Mouse (Mus musculus) midbrain, embryonic 12.5 days (tissue): Measurements from ENCODE around the gene Dhx9. TPM values are rescaled to one million over a fixed set of nuclear protein-coding genes. Genes with fewer than 3 reads are reported as not detected.
A peak's percentile ranks its signal among the peaks of the same experiment; 100 is the strongest.
"Not testable (repeated sequence)": the region's sequence is repeated elsewhere in the genome, so short reads cannot be mapped to it uniquely, and the experiment has no call there.

Experiments used
- ATAC-seq: fragments of 200-750 bp; cut with Nextera tagmentation; 2 replicates; pipeline ENCODE4 v1.8.0; 2017; ENCODE audit warnings: low read depth, moderate TSS enrichment, moderate library complexity; ENCODE audit not compliant: low FRiP score
- H3K27ac ChIP-seq: fragments of 300-500 bp; sonication (generic); replicated peaks from 2 replicates; pipeline ENCODE4 v1.5.1; 2016; ENCODE audit warnings: mild to moderate bottlenecking
- H3K27me3 ChIP-seq: fragments of 300-500 bp; sonication (generic); 2 replicates; pipeline ENCODE4 v1.6.1; 2016; ENCODE audit warnings: mild to moderate bottlenecking
- H3K36me3 ChIP-seq: fragments of 300-500 bp; sonication (generic); 2 replicates; pipeline ENCODE4 v1.6.1; 2016
- H3K4me1 ChIP-seq: fragments of 300-500 bp; sonication (generic); 2 replicates; pipeline ENCODE4 v1.6.1; 2016
- H3K4me2 ChIP-seq: fragments of 300-500 bp; sonication (generic); replicated peaks from 2 replicates; pipeline ENCODE4 v1.6.1; 2016; ENCODE audit warnings: mild to moderate bottlenecking, moderate library complexity
- H3K4me3 ChIP-seq: fragments of 300-500 bp; sonication (generic); 2 replicates; pipeline ENCODE4 v1.5.1; 2016; ENCODE audit warnings: mild to moderate bottlenecking
- H3K9ac ChIP-seq: fragments of 300-500 bp; sonication (generic); replicated peaks from 2 replicates; pipeline ENCODE4 v1.6.1; 2016; ENCODE audit warnings: mild to moderate bottlenecking, moderate library complexity
- H3K9me3 ChIP-seq: fragments of 300-500 bp; sonication (generic); 2 replicates; pipeline ENCODE4 v1.6.1; 2016; ENCODE audit warnings: mild to moderate bottlenecking
- WGBS: fragments of 180-500 bp; shearing (Covaris S2); methylation state at CpG from one replicate; pipeline ENCODE4 v1.1.7; 2016; 5-methylcytosine and 5-hydroxymethylcytosine counted together
- polyA plus RNA-seq: library from polyadenylated mRNA; unstranded; fragments of >200 nt; fragmentation: Nextera tagmentation; extraction: Ambion mirVana; gene quantifications from 2 replicates; pipeline ENCODE4 v1.2.1, GENCODE M21; 2016

The Dhx9 gene
- polyA plus RNA-seq: 50.3 and 53.9 TPM in 2 replicates

- peak within 1 kb of the TSS; percentile 98 for H3K9ac ChIP-seq
- H3K27ac ChIP-seq: peak within 1 kb of the TSS; percentile 94
- no peaks in the 10 kb centered on the region for H3K27me3 ChIP-seq
- peak within 1 kb of the TSS; percentile 100 for H3K4me3 ChIP-seq
- peaks cover 2% of the 10 kb centered on the region; the same call in 1 of the 2 replicates for H3K36me3 ChIP-seq
- peak within 1 kb of the TSS; percentile 91 for H3K4me2 ChIP-seq
- under 1% methylated on average over 35 of the region's 35 CpGs for WGBS
- H3K9me3 ChIP-seq: no peaks in the 10 kb centered on the region
- peak; percentile 90 for ATAC-seq
- H3K4me1 ChIP-seq: peaks cover 25% of the 10 kb centered on the region
Measured at GRCm38 (mm10) chr1:153487500-153487879, at the start of gene Dhx9. TSS of gene Dhx9 (minus strand) at chr1:153487660.

DNA sequence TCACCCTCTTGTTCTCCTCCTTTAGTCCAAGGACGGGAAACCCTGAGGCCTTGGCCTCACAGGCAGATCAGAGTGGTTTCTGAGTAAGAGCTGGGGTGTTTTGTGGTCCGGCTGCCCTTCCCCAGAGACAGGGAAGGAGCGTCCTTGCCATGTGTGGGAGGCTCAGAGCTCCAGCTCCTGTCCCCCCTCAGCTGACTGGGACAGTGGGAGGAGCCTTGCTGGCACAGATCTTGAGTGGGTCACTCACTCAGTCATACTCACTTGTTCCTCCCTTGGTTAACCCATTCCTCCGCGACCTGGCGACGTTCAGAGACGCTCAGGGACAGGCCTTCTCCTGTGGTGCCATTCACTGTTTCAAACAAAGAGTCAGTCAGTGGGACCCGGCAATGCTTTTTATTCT is 48.2 kb upstream of the Dhx9 start:
- H3K4me2 ChIP-seq: no peak overlapping the region
- H3K9me3 ChIP-seq: no peaks in the 10 kb centered on the region
- peaks cover 31% of the 10 kb centered on the region for H3K4me1 ChIP-seq
- H3K9ac ChIP-seq: no peak overlapping the region
- H3K36me3 ChIP-seq: no peaks in the 10 kb centered on the region
- peak overlapping the region; percentile 60 for H3K27ac ChIP-seq
- H3K4me3 ChIP-seq: no peak overlapping the region
- no peak for ATAC-seq
- WGBS: 28% methylated on average over 9 of the region's 9 CpGs
- no peaks in the 10 kb centered on the region for H3K27me3 ChIP-seq

GRCm38 (mm10) chr1:153532896-153533295 is 45.4 kb upstream of the Dhx9 start:
- H3K36me3 ChIP-seq, H3K9me3 ChIP-seq, H3K27me3 ChIP-seq, H3K4me2 ChIP-seq, H3K9ac ChIP-seq, ATAC-seq, H3K4me3 ChIP-seq: not testable (repeated sequence)
- 84% methylated on average over 3 of the region's 3 CpGs for WGBS
- Histone ChIP-seq H3K4me1 (peaks cover 18% of the 10 kb centered on the region), H3K27ac (peak overlapping the region; percentile 88; the same call in 1 of the 2 replicates)

DNA sequence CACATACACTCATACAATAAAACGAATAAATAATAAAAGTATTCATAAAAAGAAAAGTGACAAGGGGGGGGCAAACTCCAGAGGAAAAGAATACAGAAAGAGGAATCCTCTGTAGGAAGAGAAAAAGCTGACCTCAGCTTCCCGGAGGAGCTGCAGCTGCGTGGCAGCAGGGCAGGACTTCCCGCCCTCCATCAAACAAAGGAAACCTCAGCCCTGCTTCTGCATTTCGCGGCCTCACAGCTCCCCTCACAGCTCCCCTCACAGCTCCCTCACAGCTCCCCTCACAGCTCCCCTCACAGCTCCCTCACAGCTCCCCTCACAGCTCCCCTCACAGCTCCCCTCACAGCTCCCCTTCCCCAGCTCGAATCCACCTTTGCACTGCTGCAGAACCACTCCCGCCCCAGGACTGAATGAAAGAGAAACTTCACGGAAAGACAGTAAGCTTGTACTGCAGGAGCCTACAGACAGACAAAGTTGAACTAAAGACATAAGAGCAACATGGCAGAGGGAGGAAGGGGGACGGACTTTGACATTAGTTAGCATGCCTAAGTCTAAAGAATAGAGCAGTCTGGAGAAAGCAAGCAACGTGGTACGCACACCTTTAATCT is 44.9 kb upstream of the Dhx9 start:
- peaks cover 18% of the 10 kb centered on the region for H3K4me1 ChIP-seq
- peak overlapping the region; percentile 4; the same call in 1 of the 2 replicates for H3K4me3 ChIP-seq
- no peaks in the 10 kb centered on the region for H3K27me3 ChIP-seq
- peak overlapping the region; percentile 38 for H3K4me2 ChIP-seq
- peak overlapping the region; percentile 60 for H3K9ac ChIP-seq
- peak overlapping the region; percentile 88 for H3K27ac ChIP-seq
- H3K9me3 ChIP-seq: no peaks in the 10 kb centered on the region
- ATAC-seq: peak; percentile 70
- H3K36me3 ChIP-seq: no peaks in the 10 kb centered on the region
- 12% methylated on average over 12 of the region's 12 CpGs for WGBS

GRCm38 (mm10) chr1:153531677-153532233 is 44.3 kb upstream of the Dhx9 start:
- 20% methylated on average over 9 of the region's 9 CpGs for WGBS
- H3K9ac ChIP-seq: peak overlapping the region; percentile 60; the same call in 1 of the 2 replicates
- peak; percentile 60 for ATAC-seq
- peak overlapping the region; percentile 88 for H3K27ac ChIP-seq
- no peaks in the 10 kb centered on the region for H3K9me3 ChIP-seq
- peak overlapping the region; percentile 38 for H3K4me2 ChIP-seq
- H3K27me3 ChIP-seq: no peaks in the 10 kb centered on the region
- H3K36me3 ChIP-seq: no peaks in the 10 kb centered on the region
- no peak overlapping the region for H3K4me3 ChIP-seq
- H3K4me1 ChIP-seq: peaks cover 18% of the 10 kb centered on the region

DNA sequence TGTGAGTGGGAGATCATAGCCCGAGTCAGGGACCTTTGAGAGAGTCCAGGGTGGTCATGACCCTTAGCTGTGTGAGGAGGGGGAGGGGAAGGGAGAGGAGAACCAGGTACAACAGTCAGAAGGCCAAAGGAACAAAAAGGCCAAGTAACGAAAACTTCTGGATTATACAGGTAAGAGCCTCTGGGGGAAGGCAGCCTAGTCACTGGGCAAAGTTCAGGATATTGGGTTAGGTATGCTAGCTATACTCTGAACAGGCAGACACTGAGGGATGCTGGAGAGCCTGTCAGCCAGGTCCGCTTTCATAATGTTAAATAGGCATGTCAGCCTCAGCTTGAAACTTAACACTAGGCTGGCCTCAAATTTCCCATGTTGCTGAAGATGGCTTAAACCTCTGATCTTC is 34.7 kb upstream of the Dhx9 start:
- Histone ChIP-seq H3K36me3 (no peaks in the 10 kb centered on the region), H3K27ac (no peak overlapping the region), H3K4me1 (no peaks in the 10 kb centered on the region), H3K9ac (no peak overlapping the region), H3K9me3 (no peaks in the 10 kb centered on the region), H3K4me2 (no peak overlapping the region), H3K27me3 (no peaks in the 10 kb centered on the region), H3K4me3 (no peak overlapping the region)
- WGBS: 56% methylated on average over 3 of the region's 3 CpGs
- ATAC-seq: no peak

GRCm38 (mm10) chr1:153515368-153515767 is 27.9 kb upstream of the Dhx9 start:
- H3K4me3 ChIP-seq: no peak overlapping the region
- H3K27ac ChIP-seq: no peak overlapping the region
- no peak for ATAC-seq
- no peaks in the 10 kb centered on the region for H3K36me3 ChIP-seq
- no peaks in the 10 kb centered on the region for H3K4me1 ChIP-seq
- WGBS: 88% methylated on average over 12 of the region's 12 CpGs
- no peak overlapping the region for H3K4me2 ChIP-seq
- no peak overlapping the region for H3K9ac ChIP-seq
- no peaks in the 10 kb centered on the region for H3K9me3 ChIP-seq
- H3K27me3 ChIP-seq: no peaks in the 10 kb centered on the region

GRCm38 (mm10) chr1:153510330-153511009 is 23.0 kb upstream of the Dhx9 start:
- no peak overlapping the region for H3K4me2 ChIP-seq
- ATAC-seq: no peak
- H3K4me3 ChIP-seq: no peak overlapping the region
- H3K27me3 ChIP-seq: no peaks in the 10 kb centered on the region
- WGBS: 61% methylated on average over 2 of the region's 2 CpGs
- no peak overlapping the region for H3K27ac ChIP-seq
- H3K9ac ChIP-seq: no peak overlapping the region
- H3K36me3 ChIP-seq: no peaks in the 10 kb centered on the region
- H3K4me1 ChIP-seq: no peaks in the 10 kb centered on the region
- no peaks in the 10 kb centered on the region for H3K9me3 ChIP-seq

GRCm38 (mm10) chr1:153509569-153509968 is 22.1 kb upstream of the Dhx9 start:
- H3K27ac ChIP-seq, H3K4me3 ChIP-seq, ATAC-seq, H3K4me2 ChIP-seq, H3K27me3 ChIP-seq, H3K36me3 ChIP-seq, H3K9me3 ChIP-seq, H3K4me1 ChIP-seq, H3K9ac ChIP-seq: not testable (repeated sequence)
- 60% methylated on average over 8 of the region's 8 CpGs for WGBS

DNA sequence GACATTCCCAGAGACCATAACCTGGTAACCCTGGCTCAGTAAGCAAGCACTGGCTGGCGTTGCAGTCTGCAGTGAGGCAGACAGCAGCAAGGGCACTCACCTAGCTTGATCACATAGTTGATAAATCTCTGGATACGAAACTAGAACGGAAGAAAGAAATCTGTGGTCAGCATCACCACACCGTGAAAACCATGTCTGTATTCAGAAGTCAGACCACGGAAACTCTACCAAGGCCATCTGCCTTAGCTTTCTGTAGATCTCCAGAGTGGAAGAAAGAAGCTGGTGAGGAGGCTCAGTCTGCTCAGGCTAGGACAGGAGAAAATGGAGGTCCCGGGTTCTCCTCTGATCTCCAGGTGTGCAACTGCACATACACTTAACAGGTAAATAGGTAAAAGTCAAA is 21.6 kb upstream of the Dhx9 start:
- H3K4me1 ChIP-seq: no peaks in the 10 kb centered on the region
- no peaks in the 10 kb centered on the region for H3K9me3 ChIP-seq
- no peak overlapping the region for H3K4me3 ChIP-seq
- H3K4me2 ChIP-seq: no peak overlapping the region
- H3K9ac ChIP-seq: no peak overlapping the region
- ATAC-seq: no peak
- no peak overlapping the region for H3K27ac ChIP-seq
- H3K36me3 ChIP-seq: no peaks in the 10 kb centered on the region
- no peaks in the 10 kb centered on the region for H3K27me3 ChIP-seq
- WGBS: 84% methylated on average over 6 of the region's 6 CpGs

GRCm38 (mm10) chr1:153506266-153506665 is 18.8 kb upstream of the Dhx9 start:
- Histone ChIP-seq H3K4me1 (no peaks in the 10 kb centered on the region), H3K9me3 (no peaks in the 10 kb centered on the region), H3K36me3 (no peaks in the 10 kb centered on the region), H3K9ac (no peak overlapping the region), H3K27ac (no peak overlapping the region), H3K4me3 (no peak overlapping the region), H3K4me2 (no peak overlapping the region), H3K27me3 (no peaks in the 10 kb centered on the region)
- WGBS: 78% methylated on average over 6 of the region's 6 CpGs
- ATAC-seq: no peak

- Histone ChIP-seq H3K4me2 (no peak overlapping the region), H3K9me3 (no peaks in the 10 kb centered on the region), H3K9ac (no peak overlapping the region), H3K36me3 (no peaks in the 10 kb centered on the region), H3K4me1 (no peaks in the 10 kb centered on the region), H3K27ac (no peak overlapping the region), H3K4me3 (no peak overlapping the region), H3K27me3 (no peaks in the 10 kb centered on the region)
- 56% methylated on average over 5 of the region's 5 CpGs for WGBS
- ATAC-seq: no peak
Measured at GRCm38 (mm10) chr1:153501644-153502321, 14.3 kb upstream of the Dhx9 start.
